Mouse (Mus musculus) midbrain, embryonic 15.5 days (tissue): ENCODE measurements around the gene Fas. TPM values are rescaled to one million over a fixed set of nuclear protein-coding genes. Genes with fewer than 3 reads are reported as not detected.
A peak's percentile ranks its signal among the peaks of the same experiment; 100 is the strongest.

Experiments
- ATAC-seq: fragments of 200-750 bp; cut with Nextera tagmentation; replicated peaks from 2 replicates; pipeline ENCODE4 v1.8.0; 2017; ENCODE audit warnings: moderate TSS enrichment
- H3K27ac ChIP-seq: fragments of 300-500 bp; sonication (generic); 2 replicates; pipeline ENCODE4 v1.5.1; 2015; ENCODE audit warnings: mild to moderate bottlenecking, inconsistent platforms
- H3K27me3 ChIP-seq: fragments of 300-500 bp; sonication (generic); replicated peaks from 2 replicates; pipeline ENCODE4 v1.6.1; 2015; ENCODE audit warnings: inconsistent platforms
- H3K36me3 ChIP-seq: fragments of 300-500 bp; sonication (generic); replicated peaks from 2 replicates; pipeline ENCODE4 v1.6.1; 2015; ENCODE audit warnings: inconsistent platforms
- H3K4me1 ChIP-seq: fragments of 300-500 bp; sonication (generic); 2 replicates; pipeline ENCODE4 v1.6.1; 2015; ENCODE audit warnings: inconsistent platforms
- H3K4me2 ChIP-seq: fragments of 300-500 bp; sonication (generic); 2 replicates; pipeline ENCODE4 v1.6.1; 2015; ENCODE audit warnings: inconsistent platforms, mild to moderate bottlenecking, moderate library complexity
- H3K4me3 ChIP-seq: fragments of 300-500 bp; sonication (generic); 2 replicates; pipeline ENCODE4 v1.5.1; 2015; ENCODE audit warnings: mild to moderate bottlenecking, inconsistent platforms
- H3K9ac ChIP-seq: fragments of 300-500 bp; sonication (generic); 2 replicates; pipeline ENCODE4 v1.6.1; 2015; ENCODE audit warnings: mild to moderate bottlenecking, inconsistent platforms
- H3K9me3 ChIP-seq: fragments of 300-500 bp; sonication (generic); 2 replicates; pipeline ENCODE4 v1.6.1; 2016; ENCODE audit warnings: inconsistent platforms
- WGBS: fragments of 180-500 bp; shearing (Covaris S2); methylation state at CpG from one replicate; pipeline ENCODE4 v1.1.7; 2015; ENCODE audit warnings: mixed read lengths; 5-methylcytosine and 5-hydroxymethylcytosine counted together
- polyA plus RNA-seq: library from polyadenylated mRNA; unstranded; fragments of >200 nt; fragmentation: Nextera tagmentation; extraction: Ambion mirVana; gene quantifications from 2 replicates; pipeline ENCODE4 v1.2.1, GENCODE M21; 2015

Gene Fas
- polyA plus RNA-seq, 1 experiment from 2014 or later, result 0.44 TPM

- no peak for ATAC-seq
- H3K9ac ChIP-seq, result no peak overlapping the region
- no peaks in the 10 kb centered on the region for H3K9me3 ChIP-seq
- H3K27ac ChIP-seq, result no peak overlapping the region
- WGBS, result 67% methylated on average over 5 of the region's 5 CpGs
- no peaks in the 10 kb centered on the region for H3K36me3 ChIP-seq
- H3K27me3 ChIP-seq, result no peaks in the 10 kb centered on the region
- no peak overlapping the region for H3K4me2 ChIP-seq
- H3K4me1 ChIP-seq, result no peaks in the 10 kb centered on the region
- H3K4me3 ChIP-seq, result no peak overlapping the region
These were observed 21.8 kb downstream of the Fas start for GRCm38 (mm10) chr19:34312151-34312728.

GRCm38 (mm10) chr19:34328051-34328450 lies 37.6 kb downstream of the Fas start:
- no peak for ATAC-seq
- no peak overlapping the region for H3K4me3 ChIP-seq
- H3K9ac ChIP-seq, result no peak overlapping the region
- no peaks in the 10 kb centered on the region for H3K27me3 ChIP-seq
- H3K4me2 ChIP-seq, result no peak overlapping the region
- no peaks in the 10 kb centered on the region for H3K9me3 ChIP-seq
- 64% methylated on average over 3 of the region's 3 CpGs for WGBS
- H3K27ac ChIP-seq, result no peak overlapping the region
- H3K36me3 ChIP-seq, result no peaks in the 10 kb centered on the region
- H3K4me1 ChIP-seq, result no peaks in the 10 kb centered on the region

GRCm38 (mm10) chr19:34334300-34334699 lies 43.8 kb downstream of the Fas start:
- 2% methylated on average over 2 of the region's 2 CpGs for WGBS
- H3K9ac ChIP-seq, result no peak overlapping the region
- no peaks in the 10 kb centered on the region for H3K9me3 ChIP-seq
- no peaks in the 10 kb centered on the region for H3K36me3 ChIP-seq
- ATAC-seq, result peak; percentile 74; the same call in 1 of the 2 replicates
- no peak overlapping the region for H3K4me2 ChIP-seq
- no peaks in the 10 kb centered on the region for H3K4me1 ChIP-seq
- no peak overlapping the region for H3K4me3 ChIP-seq
- no peaks in the 10 kb centered on the region for H3K27me3 ChIP-seq
- no peak overlapping the region for H3K27ac ChIP-seq

- H3K27me3 ChIP-seq, result no peaks in the 10 kb centered on the region
- 0 out of 2 replicates have a peak, but pooled peaks cover 5% of the 10 kb centered on the region for H3K4me1 ChIP-seq
- H3K27ac ChIP-seq, result no peak overlapping the region
- H3K9ac ChIP-seq, result no peak overlapping the region
- no peak overlapping the region for H3K4me3 ChIP-seq
- no peak overlapping the region for H3K4me2 ChIP-seq
- 90% methylated on average over 2 of the region's 2 CpGs for WGBS
- H3K9me3 ChIP-seq, result no peaks in the 10 kb centered on the region
- ATAC-seq, result no peak
- H3K36me3 ChIP-seq, result no peaks in the 10 kb centered on the region
These were observed 54.2 kb downstream of the Fas start for GRCm38 (mm10) chr19:34344702-34345101.

- no peak for ATAC-seq
- no peaks in the 10 kb centered on the region for H3K27me3 ChIP-seq
- H3K4me3 ChIP-seq, result no peak overlapping the region
- H3K4me1 ChIP-seq, result 0 out of 2 replicates have a peak, but pooled peaks cover 5% of the 10 kb centered on the region
- H3K27ac ChIP-seq, result no peak overlapping the region
- H3K9ac ChIP-seq, result no peak overlapping the region
- WGBS, result 52% methylated on average over 8 of the region's 8 CpGs
- H3K36me3 ChIP-seq, result no peaks in the 10 kb centered on the region
- no peaks in the 10 kb centered on the region for H3K9me3 ChIP-seq
- H3K4me2 ChIP-seq, result no peak overlapping the region
These were observed 55.3 kb downstream of the Fas start for GRCm38 (mm10) chr19:34345616-34346267.

GRCm38 (mm10) chr19:34353291-34353805 lies 62.9 kb downstream of the Fas start:
- Histone ChIP-seq H3K27me3 (no peaks in the 10 kb centered on the region), H3K4me3 (no peak overlapping the region), H3K9ac (no peak overlapping the region), H3K9me3 (no peaks in the 10 kb centered on the region), H3K27ac (no peak overlapping the region), H3K4me1 (no peaks in the 10 kb centered on the region), H3K36me3 (no peaks in the 10 kb centered on the region), H3K4me2 (no peak overlapping the region)
- WGBS, result 54% methylated on average over 3 of the region's 3 CpGs
- no peak for ATAC-seq

GRCm38 (mm10) chr19:34362639-34363038 lies 72.2 kb downstream of the Fas start:
- no peak overlapping the region for H3K9ac ChIP-seq
- 96% methylated on average over 1 of the region's 1 CpGs for WGBS
- no peak for ATAC-seq

GRCm38 (mm10) chr19:34369551-34369950 lies 79.1 kb downstream of the Fas start:
- Histone ChIP-seq H3K4me3 (no peak overlapping the region), H3K27me3 (no peaks in the 10 kb centered on the region), H3K9ac (no peak overlapping the region), H3K36me3 (no peaks in the 10 kb centered on the region), H3K27ac (no peak overlapping the region), H3K4me2 (no peak overlapping the region), H3K4me1 (no peaks in the 10 kb centered on the region), H3K9me3 (no peaks in the 10 kb centered on the region)
- ATAC-seq, result no peak
- WGBS, result 41% methylated on average over 1 of the region's 1 CpGs

More at GRCm38 (mm10) chr19:34362639-34363038, 72.2 kb downstream of the Fas start:
- Histone ChIP-seq H3K9me3 (no peaks in the 10 kb centered on the region), H3K36me3 (no peaks in the 10 kb centered on the region), H3K4me1 (no peaks in the 10 kb centered on the region), H3K4me3 (no peak overlapping the region), H3K27ac (no peak overlapping the region), H3K27me3 (no peaks in the 10 kb centered on the region), H3K4me2 (no peak overlapping the region)

- no peaks in the 10 kb centered on the region for H3K36me3 ChIP-seq
- no peaks in the 10 kb centered on the region for H3K9me3 ChIP-seq
- ATAC-seq, result no peak
- no peaks in the 10 kb centered on the region for H3K27me3 ChIP-seq
- 65% methylated on average over 3 of the region's 3 CpGs for WGBS
- H3K9ac ChIP-seq, result no peak overlapping the region
- no peak overlapping the region for H3K27ac ChIP-seq
- no peak overlapping the region for H3K4me3 ChIP-seq
- H3K4me2 ChIP-seq, result no peak overlapping the region
- no peaks in the 10 kb centered on the region for H3K4me1 ChIP-seq
These were observed 79.9 kb downstream of the Fas start for GRCm38 (mm10) chr19:34370397-34370796.

Other genes starting within 250 kb of the Fas start
- gene Lipn, start 223.3 kb upstream of the Fas start, polyA plus RNA-seq, result not detected in 2 replicates
- gene Lipm, start 189.7 kb upstream of the Fas start, polyA plus RNA-seq, result not detected in 2 replicates
- gene Ankrd22, start 124.6 kb upstream of the Fas start, polyA plus RNA-seq, result 0.12 TPM in 1 of 2 replicates, not detected in the other
- 16.0 and 16.5 TPM in 2 replicates for gene Stambpl1, start 98.4 kb upstream of the Fas start, polyA plus RNA-seq
- 12.0 and 13.4 TPM in 2 replicates for gene Acta2, start 35.1 kb upstream of the Fas start, polyA plus RNA-seq
- 0.75 and 0.79 TPM in 2 replicates for gene Ch25h, start 184.5 kb downstream of the Fas start, polyA plus RNA-seq
- 22.8 and 24.0 TPM in 2 replicates for gene Lipa, start 236.8 kb downstream of the Fas start, polyA plus RNA-seq